Mouse (Mus musculus): ENCODE results near the gene Tmcc2.

Gene Tmcc2

DNA sequence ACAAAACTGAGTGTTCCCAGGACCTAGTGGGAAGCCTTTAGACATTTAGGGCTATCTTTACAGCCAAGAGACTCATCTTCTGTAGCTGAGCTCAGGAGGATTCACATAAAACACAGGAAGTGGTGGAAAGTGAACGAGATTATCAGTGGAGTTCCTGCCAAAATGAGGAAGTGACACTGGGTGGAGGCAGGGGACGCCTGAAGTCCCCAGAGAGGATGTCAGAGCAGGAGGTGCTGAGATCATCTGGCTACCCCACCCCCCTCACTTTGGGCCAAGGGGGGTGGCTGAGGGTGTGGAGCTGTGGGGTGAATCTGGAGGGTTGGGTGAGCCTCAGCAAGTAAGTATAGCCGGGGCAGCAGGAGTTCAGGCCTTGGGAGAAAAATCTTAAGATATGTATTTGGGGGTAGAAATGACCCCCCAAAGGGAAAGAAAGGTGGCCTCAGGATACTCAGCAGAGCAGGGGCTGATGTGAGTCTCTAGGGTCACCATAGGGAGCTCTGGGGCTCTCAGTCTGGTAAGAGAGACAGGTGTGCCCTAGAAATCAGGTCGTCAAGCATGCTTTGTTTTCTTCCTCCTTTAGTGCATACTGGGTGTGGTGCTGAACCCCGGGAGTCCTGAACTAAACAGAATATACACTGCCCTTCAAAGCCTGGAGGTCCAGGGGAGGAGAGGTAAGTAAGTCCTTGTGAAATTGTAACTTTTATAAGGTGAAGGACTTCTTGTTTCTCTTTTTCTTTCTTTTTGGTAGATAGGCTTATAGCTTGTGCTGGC, 49.2 kb downstream of the Tmcc2 start:
- no peak for DNase-seq (ENCODE audit: low read depth, low spot score)

DNA sequence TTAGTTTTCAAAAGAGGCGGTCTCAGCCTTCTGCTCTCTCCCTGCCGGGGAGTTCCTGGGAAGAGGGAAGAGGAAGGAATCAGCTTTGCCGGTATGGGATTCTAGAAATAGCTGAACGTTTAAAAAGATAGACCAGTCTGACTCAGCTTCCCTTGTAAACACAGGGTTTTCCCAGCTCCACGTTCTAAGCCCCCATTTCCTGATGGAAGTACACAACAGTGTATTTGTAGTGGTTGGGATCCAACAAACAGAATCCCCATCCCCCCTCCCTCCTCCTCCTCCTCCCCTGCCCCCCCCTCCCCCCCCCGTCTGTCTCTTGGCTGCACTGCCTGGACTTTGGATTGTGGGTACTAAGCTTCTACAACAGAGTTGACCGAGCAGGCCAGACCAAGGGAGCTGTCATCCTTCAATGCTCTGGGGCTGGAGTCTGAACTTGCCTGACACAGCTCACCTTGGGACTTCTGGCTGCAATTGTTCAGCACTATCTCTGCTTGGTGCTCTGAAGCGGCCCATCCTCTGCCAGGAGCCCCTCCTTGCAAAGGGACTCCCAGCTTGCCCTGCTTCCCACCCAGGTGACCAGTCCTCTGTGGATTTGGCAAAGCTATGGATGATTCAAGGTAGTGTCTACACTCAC, 52.9 kb downstream of the Tmcc2 start:
- DNase-seq (ENCODE audit: low read depth, low spot score): no peak

DNA sequence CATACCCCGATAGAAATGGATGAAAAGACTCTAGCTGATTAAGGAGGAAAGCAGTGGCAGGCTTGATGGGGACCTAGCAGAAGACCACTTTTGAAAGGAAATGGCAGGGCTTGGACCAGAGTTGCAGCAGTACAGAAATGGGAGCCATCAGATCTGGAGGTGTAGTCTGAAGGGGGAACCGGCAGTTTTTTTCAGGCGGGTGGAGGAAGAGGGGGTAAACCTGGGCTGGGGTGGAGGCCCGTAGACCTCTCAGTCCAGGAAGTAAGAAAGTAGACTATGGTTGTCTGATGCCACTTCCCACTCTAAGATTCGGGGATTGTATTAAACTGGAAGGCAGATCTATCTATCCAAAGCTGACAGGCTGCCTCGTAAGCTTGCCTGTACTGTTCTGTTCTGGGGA, 54.2 kb downstream of the Tmcc2 start:
- no peak for DNase-seq (ENCODE audit: low read depth, low spot score)

DNA sequence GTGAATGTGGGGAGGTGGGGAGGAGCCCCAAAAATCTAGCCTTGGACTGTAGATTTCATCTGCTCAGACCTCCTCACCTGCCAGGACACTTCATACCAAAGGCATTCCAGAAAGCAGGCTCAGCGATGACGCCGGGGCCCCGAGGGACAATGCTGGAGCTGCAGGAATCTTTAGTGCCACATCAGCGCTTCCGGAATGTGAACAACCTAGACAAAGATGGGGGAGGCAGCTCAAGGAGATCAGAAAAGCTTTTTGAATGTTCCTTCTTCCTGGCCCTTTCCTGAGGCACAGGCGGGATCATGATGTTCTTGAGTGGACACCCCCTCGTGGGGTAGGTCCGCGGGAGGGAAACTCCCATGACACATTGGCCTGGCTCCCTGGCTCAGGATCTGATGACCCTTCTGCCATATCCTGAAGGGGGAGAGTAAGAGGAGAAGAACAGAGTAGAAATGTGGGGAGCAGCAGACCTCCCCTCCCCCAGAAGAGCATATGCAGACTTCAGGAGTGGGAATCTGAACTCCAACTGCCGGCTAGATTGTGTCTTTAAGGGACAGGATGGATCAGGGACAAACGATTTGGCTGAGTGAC, 55.6 kb downstream of the Tmcc2 start:
- DNase-seq (ENCODE audit: low read depth, low spot score): no peak

DNA sequence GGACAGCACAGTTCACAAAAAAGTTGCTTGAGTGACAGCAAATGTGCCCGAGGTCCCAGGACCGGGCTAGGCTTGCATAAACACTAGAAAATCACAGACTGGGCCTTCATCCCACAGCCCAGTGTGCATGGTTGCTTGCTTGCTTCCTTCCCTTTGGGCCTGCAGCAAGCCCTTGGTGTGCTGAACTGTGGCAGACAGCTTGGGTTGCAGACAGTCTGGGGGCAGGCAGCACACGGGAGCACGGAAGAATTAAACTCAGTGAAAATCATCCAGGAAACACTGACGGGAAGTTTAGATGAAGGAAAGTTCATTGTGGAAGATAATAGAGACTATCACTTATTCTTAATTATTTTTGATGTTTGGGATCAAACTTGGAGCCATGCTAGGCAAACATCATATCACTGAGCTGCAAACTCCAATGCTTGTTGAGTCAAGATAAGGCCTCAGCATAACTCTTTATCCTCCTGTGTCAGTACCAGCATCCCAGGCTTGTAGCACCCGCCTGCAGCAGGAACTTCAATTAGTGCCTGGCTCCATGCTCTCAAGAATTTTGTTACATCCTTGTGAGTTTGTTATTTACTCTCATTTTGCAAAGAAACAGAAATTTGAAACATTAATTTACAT, 56.8 kb downstream of the Tmcc2 start:
- DNase-seq (ENCODE audit: low read depth, low spot score): no peak

DNA sequence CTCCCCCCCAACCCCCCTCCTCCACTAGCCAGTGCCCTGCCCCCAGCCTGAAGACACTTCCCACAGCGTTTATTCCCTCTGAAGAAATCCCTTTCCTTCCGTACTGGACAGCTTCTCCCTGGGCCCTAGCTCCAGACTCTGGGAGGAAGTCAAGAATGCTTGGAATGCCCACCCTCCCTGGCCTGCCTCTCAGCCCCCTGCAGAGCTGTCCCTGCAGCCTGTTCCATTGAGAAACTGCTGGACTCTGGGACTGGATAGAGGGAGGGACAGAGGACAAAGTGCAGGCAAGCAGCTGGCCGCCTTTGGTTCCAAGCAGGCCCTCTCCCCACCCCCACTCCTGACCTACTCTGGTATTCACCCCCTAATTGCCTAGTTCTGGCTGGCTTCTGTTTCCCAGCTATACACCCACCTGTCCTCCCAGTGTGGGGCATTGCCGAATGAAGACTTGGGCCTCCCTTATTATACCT, 57.4 kb downstream of the Tmcc2 start:
- no peak for DNase-seq (ENCODE audit: low read depth, low spot score)

DNA sequence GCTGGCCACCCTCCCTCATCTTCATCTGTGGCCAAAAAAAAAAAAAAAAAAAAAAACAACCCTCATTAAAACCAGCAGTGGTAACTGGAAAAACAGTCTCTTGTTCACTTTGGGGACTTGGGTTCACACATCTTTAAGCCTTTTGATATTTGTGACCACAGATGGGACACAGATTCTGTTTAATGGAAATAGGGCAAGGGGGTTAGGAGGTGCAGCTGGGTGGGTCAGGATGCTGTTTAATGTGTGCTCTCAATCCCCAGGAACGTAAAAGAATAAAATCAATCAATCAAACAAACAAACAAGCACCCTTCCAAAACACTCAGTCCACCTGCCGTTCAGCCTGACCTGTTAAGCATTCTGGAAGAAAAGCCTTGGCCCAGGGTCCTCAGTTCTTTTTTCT, 57.9 kb downstream of the Tmcc2 start:
- DNase-seq (ENCODE audit: low read depth, low spot score): no peak

DNA sequence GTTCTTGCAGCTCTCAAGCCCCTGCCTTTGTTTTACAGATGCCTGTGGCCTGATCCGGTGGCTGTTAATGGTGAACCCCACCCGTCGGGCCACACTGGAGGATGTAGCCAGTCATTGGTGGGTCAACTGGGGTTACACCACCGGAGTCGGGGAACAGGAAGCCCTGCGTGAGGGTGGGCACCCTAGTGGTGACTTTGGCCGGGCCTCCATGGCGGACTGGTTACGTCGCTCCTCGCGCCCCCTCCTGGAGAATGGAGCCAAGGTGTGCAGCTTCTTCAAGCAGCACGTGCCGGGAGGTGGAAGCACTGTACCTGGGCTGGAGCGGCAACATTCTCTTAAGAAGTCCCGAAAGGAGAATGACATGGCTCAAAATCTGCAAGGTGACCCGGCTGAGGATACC, 59.8 kb downstream of the Tmcc2 start:
- peak; percentile 45 for DNase-seq (ENCODE audit: low read depth, low spot score)

DNA sequence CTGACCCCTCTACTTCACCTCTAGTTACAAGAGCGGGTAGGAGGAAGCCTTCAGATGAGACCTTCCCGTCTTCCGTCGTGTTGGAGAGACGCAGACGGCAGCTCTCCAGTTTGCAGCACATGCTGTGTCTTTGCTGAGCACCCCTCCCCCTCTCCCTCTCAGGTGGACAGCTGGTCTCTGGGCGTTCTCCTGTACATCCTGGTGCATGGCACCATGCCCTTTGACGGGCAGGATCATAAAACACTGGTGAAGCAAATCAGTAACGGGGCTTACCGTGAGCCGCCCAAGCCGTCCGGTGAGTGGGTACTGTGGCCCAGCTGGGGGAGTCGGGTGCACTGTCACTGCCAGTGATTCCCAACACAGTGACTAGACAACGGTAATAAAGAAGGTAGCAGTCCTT, 60.7 kb downstream of the Tmcc2 start:
- DNase-seq (ENCODE audit: low read depth, low spot score): no peak

DNA sequence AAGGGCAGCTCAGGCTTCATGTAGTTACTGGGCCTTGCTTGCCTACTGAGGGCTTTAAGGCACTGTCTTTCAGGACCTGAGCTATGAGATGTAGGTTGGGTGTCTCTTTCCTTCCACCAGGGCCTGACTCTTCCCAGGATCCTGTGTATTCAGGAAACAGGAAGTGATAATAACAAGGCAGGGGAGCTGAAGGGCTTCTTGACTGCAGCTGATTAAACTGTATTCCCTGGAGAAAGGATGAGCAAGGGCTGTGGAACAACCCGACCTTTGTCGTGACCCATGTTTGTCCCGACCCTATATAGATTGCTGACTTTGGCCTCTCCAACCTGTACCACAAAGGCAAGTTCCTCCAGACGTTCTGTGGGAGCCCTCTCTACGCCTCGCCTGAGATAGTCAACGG, 61.4 kb downstream of the Tmcc2 start:
- no peak for DNase-seq (ENCODE audit: low read depth, low spot score)

DNA sequence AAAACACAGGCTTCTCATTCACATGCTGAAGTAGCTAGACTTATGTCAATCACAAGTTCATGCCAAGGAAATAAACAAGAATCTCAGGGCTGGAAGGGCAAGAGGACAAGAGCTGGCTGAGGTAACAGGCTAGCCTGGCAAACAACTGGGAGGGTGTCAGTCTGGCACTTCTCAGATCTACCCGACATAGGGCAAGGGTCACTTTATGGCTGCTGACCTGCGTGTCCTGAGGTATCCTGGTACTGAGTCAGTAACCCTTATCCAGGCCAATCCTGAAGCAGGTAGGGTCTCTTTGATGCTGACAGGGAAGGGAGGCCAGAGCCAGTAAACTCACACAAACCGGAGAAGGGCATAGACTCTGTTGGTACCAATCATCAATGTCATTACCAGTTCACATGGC, 62.5 kb downstream of the Tmcc2 start:
- no peak for DNase-seq (ENCODE audit: low read depth, low spot score)

DNA sequence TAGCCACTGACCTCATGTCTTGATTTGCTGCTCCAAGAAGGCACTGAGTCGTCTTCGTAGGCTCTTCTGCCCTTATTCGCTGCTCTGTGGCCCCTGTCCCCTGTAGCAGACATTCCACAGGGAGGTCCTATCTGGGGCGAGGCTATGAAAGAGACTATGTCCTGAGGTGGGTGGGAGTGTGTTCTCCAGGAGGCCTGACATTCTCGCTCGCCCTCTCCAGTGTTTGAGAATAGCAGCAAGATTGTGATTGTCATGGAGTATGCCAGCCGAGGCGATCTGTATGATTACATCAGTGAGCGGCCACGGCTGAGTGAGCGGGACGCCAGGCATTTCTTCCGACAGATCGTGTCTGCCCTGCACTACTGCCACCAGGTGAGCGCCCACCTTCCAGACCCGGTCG, 63.6 kb downstream of the Tmcc2 start:
- no peak for DNase-seq (ENCODE audit: low read depth, low spot score)

DNA sequence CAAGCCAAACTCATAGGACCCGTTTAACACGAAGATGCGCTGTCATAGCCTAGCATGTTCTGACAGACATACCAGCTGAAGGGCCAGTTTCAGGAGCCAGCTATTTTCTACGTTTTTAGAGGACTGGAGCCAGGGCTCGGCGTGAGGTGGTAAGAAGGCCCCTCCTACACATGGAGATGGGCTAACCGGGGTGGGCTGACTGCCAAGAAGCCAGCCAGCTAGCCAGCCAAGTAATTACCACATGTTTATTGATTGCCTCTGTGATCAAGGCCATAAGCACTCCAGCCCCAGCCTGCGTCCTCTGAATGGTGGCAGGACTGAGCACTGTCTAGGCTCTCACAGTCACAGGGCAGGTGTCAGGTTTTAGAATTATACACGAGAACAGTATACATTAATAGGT, 64.3 kb downstream of the Tmcc2 start:
- DNase-seq (ENCODE audit: low read depth, low spot score): no peak

DNA sequence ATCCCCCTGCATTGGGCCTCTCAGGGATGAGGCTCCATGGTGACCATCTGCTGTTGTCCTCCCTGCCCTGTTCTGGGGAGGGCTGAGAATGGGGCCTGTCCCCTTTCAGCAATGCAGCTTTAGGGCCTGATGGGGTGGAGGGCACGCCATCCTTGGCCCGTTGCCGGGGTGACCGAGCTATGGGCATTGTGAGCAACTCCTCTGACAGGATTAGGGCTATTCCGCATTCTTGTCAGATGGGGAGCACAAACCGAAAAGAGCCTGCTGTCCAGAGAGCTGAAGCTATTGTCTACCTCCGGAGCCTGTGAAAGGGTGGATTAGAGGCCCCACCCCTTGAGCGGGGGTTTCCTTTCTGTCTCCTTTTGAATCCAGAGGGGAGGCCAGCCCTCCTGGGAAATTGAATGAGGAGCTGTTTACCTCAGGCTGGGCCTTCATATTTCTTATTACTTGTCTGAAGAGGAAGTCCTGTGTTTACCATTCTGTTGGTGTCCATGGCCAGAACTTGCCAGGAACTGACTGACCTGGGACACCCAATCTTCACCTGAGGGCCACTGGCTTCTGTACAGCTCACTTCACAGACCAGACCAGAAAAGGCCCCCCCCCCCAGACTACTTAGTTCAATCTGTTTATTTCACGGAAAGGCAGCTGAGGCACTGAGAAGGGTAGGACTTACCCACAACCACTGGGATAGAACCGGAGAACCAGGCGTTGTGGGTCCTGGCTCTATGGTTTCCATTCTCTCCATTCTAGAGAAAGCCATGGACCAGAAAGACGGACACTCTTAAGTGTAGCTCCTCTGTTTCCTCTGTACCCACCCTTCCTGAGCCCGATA, 68.2 kb downstream of the Tmcc2 start:
- peak; percentile 28 for DNase-seq (ENCODE audit: low read depth, low spot score)

DNA sequence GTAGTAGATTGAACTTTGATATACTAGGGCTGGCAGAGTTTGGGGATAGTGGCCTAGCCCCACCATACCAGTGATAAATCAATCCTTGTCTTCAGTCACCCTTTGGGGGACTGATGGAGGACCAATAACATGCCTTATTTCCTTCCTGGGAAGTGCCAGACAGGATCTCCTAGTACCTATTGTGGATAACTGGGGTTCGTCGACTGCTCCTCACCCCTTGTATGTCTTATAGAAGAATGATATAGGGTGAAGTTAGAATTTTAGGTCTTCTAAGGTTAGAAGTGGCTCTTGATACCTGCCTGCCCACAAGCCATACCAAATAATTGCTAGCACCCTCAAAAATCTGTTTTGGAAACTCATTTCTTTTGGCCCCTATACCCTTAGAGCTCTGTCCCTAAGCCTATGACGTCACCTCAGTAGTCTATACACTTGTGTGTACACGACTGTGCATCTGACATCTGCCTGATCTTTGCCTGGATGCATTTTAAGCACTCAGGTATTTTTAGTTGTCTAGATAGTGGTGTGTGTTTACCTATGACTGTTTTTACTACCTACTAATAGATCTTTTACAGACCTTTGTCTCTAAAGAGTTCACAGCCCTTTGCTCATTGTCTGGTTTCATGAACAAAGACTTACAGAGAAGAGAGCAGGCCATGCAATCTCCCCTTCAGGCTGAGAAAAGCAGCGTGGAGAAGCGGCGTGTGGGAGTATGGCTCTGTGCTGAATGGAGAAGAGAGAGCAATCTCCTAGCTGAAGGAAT, 69.1 kb downstream of the Tmcc2 start:
- no peak for DNase-seq (ENCODE audit: low read depth, low spot score)

DNA sequence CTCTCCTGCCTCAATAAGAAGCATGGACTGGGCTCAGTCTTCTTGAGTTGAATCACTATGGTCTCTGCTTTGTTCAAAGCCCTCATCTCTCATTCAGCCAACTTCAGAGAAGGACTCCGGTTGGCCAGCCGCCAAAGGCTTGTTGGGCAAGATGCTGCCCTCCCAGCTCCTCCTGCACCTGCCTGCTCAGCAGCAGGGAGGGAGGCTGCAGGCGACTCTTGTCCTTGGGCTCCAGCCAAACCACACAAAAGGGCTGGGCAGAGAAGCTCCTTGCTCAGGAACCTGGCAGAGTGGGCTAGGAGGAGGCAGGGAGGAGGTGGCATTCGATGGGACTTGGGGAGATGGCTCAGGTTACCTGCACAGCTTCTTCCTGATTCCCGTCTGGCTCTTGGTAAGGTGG, 71.8 kb downstream of the Tmcc2 start:
- DNase-seq (ENCODE audit: low read depth, low spot score): no peak

DNA sequence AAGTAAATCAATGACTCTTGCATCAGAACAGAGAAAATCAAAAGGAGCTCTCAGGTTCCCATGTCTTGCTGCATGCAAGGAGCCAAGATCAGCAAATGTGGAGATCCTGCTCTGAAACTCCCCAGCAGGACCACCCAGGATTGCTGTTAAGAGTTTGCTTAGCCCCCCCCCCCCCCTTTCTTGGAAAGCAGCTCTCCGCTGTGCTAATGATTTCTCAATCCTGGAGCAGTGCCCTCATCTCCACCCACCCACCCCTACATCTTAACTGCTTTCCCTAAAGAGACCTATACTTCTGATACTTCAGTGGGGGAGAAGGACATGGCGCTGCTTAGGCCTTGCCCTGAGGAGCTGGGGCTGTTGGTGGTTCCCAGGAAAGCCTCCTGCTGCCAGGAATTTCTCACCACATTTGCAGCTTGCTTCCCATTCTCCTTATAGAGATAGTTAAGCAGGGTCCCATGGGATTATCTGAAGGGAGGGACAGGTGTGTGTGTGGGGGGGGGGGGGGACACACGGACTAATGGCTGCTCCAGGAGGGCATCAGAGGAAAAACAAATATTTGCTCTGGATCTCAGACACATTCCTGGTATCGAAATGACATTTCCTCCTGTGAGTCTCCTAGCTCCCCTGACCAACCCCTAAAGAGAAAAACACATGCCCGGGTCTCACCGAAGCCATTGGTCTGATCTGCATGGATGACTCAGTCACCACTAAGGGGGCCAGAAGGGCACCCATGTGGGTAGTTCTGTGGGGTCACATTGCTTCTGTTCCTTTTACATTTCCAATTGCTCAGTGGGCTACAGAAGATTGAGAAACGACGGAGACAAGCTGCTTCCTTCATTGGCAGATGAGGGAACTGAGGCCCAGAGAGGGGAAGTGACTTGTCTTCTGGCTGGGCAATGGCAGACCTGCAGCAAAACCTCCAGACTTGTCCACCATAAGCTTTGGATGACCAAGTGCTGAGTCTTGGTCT, 72.9 kb downstream of the Tmcc2 start:
- DNase-seq (ENCODE audit: low read depth, low spot score): no peak

DNA sequence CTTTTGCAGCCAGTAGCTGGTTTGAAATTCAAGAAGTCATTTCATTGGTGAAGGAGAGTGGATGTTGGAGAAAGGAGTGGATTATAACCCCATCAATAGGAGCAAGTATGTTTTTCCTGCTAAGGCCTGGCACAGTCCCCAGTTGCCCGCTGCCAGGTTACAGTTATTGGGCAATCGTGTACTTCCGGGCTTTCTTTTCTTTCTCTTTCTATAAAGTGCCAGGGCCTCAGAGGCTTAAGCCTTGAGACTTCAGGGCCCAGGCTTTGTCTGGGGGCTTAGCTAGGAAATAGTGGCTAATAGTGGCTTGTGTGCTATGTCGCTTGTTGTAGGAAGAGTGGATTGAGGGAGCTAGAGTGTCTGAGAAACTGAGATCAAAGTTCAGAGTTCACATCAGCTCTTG, 73.7 kb downstream of the Tmcc2 start:
- no peak for DNase-seq (ENCODE audit: low read depth, low spot score)

DNA sequence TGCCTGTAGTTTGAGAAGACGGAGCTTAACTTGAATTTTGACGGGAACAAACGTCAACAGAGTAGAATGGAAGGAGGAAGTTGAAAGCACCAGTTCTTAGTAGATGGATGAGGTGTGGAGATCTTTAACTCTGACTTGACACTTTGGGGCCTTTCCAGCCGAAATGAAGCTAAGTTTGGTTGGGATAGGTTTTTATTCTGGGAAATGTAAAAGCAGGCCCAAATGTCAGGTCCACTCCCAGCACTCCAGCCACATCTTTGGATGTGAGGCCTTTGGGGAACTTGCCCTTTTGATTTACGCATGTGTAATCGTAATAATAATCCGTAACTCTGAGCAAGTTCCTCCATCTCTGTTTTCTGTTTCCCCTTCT, 74.5 kb downstream of the Tmcc2 start:
- DNase-seq (ENCODE audit: low read depth, low spot score): no peak

Measured in WW6 (cell line).